Mouse (Mus musculus) spleen, adult 2 months (tissue): ENCODE measurements around the gene Ddi2. TPM values are rescaled to one million over a fixed set of nuclear protein-coding genes. Genes with fewer than 3 reads are reported as not detected.

Experiments
- DNase-seq, 2 experiments: peaks; one replicate each; pipeline versions ENCODE4 v3.0.0 to v3.0.0-alpha.2; 2012 to 2021; ENCODE audit warnings: low spot score in 2 of 2, low read depth in 1 of 2
- H3K27ac ChIP-seq: fragments of 200-500 bp; 2 replicates; pipeline ENCODE4 v1.5.1; 2012; ENCODE audit warnings: low read length, inconsistent platforms; ENCODE audit not compliant: insufficient read depth
- H3K27me3 ChIP-seq: fragments of 200-500 bp; 2 replicates; pipeline ENCODE4 v1.6.1; 2012; ENCODE audit warnings: mild to moderate bottlenecking, moderate library complexity, low read length, inconsistent platforms; ENCODE audit not compliant: control insufficient read depth, insufficient read depth
- H3K36me3 ChIP-seq: fragments of 200-500 bp; 2 replicates; pipeline ENCODE4 v1.6.1; 2012; ENCODE audit warnings: mild to moderate bottlenecking, low read length, inconsistent platforms; ENCODE audit not compliant: control insufficient read depth, insufficient read depth
- H3K4me1 ChIP-seq: fragments of 200-500 bp; 2 replicates; pipeline ENCODE4 v1.6.1; 2011; ENCODE audit warnings: inconsistent platforms; ENCODE audit not compliant: control insufficient read depth, insufficient read depth, insufficient read length
- H3K4me3 ChIP-seq: fragments of 200-500 bp; 2 replicates; pipeline ENCODE4 v1.5.1; 2011; ENCODE audit warnings: mild to moderate bottlenecking, inconsistent platforms; ENCODE audit not compliant: insufficient read depth, insufficient read length; ENCODE audit errors: extremely low read depth
- CTCF ChIP-seq: fragments of 200-500 bp; IDR thresholded peaks from 2 replicates; pipeline ENCODE4 v1.5.1; 2011; ENCODE audit warnings: mild to moderate bottlenecking, inconsistent platforms; ENCODE audit not compliant: insufficient read depth, insufficient read length, insufficient replicate concordance; ENCODE audit errors: extremely low read depth
- POLR2A ChIP-seq: fragments of 200-500 bp; IDR thresholded peaks from 2 replicates; pipeline ENCODE4 v1.6.1; 2011; ENCODE audit warnings: low read depth, low read length, inconsistent platforms
- WGBS: fragments of 180-500 bp; shearing (Covaris S2); methylation state at CpG from one replicate; pipeline ENCODE4 v1.1.7; 2018; 5-methylcytosine and 5-hydroxymethylcytosine counted together
- polyA plus RNA-seq: library from polyadenylated mRNA; depleted of rRNA; stranded (reverse); fragments of >200 nt; gene quantifications from 2 replicates; pipeline ENCODE4 v1.2.3, GENCODE M21; 2012; rRNA removed

Gene Ddi2
- polyA plus RNA-seq, 1 experiment, result 8.7 TPM

DNA sequence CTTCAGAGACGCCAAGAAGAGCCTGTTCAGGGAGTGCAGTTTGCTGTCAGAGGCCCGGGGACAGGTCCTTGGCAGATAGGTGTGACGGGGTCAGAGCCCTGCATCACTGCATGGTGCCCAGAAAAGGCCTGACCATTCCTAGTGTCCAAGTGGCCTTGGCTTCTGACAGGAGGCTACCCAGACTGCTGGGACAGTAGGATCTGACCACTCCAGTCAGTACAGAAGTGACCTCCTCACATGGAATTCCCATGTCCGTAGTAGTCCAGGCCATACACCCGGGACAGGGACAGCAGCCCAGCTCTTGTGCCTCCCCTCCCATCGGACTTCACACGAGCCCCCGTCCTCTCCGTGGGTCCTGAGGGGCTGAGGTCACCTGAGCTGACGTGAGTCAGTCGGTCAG, 93.2 kb downstream of the Ddi2 start:
- Histone ChIP-seq H3K4me3 (no peak overlapping the region), H3K27ac (no peak overlapping the region), H3K36me3 (peaks cover 50% of the 10 kb centered on the region), H3K27me3 (no peaks in the 10 kb centered on the region), H3K4me1 (peaks cover 5% of the 10 kb centered on the region; the same call in 1 of the 2 replicates)
- TF ChIP-seq CTCF, result no peak
- no peak for TF ChIP-seq POLR2A
- no peak for DNase-seq
- WGBS, result 97% methylated on average over 11 of the region's 11 CpGs

DNA sequence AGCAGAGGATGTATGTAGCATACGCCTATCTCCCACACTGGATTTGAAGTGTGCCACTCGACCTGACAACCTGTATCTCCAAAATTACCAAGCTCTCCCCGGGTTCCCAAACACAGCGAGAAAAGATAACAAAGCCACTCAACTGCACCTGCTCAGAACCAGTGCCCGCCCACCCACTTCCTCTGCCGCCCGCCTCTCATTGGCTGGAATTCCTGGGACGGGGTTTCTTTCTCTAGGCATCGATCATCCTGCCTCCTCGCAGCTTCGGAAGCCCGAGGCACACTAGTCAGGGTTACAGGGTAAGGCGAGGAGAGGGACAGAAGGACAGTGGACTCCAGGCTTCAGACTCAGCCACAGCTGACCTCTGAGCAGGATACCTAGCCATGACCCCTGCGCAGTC, 94.6 kb downstream of the Ddi2 start:
- H3K36me3 ChIP-seq, result peaks cover 46% of the 10 kb centered on the region
- 92% methylated on average over 14 of the region's 14 CpGs for WGBS
- no peak for DNase-seq

More for the DNA sequence above, 94.6 kb downstream of the Ddi2 start:
- Histone ChIP-seq H3K27me3 (no peaks in the 10 kb centered on the region), H3K4me1 (peaks cover 5% of the 10 kb centered on the region; the same call in 1 of the 2 replicates), H3K27ac (no peak overlapping the region), H3K4me3 (no peak overlapping the region)
- TF ChIP-seq POLR2A (no peak), CTCF (no peak)

Other genes starting within 250 kb of the Ddi2 start
- gene Spen, start 184.8 kb downstream of the Ddi2 start, polyA plus RNA-seq, result 28.2 and 34.1 TPM in 2 replicates
- gene Fblim1, start 117.3 kb downstream of the Ddi2 start, polyA plus RNA-seq, result 8.4 and 10.1 TPM in 2 replicates
- gene Tmem82, start 104.8 kb downstream of the Ddi2 start, polyA plus RNA-seq, result 0.56 and 0.86 TPM in 2 replicates
- gene Slc25a34, start 99.6 kb downstream of the Ddi2 start, polyA plus RNA-seq, result 0.34 and 0.43 TPM in 2 replicates
- 48.1 and 51.6 TPM in 2 replicates for gene Plekhm2, start 58.5 kb downstream of the Ddi2 start, polyA plus RNA-seq
- gene Rsc1a1, start 37.8 kb downstream of the Ddi2 start, polyA plus RNA-seq, result 4.4 and 9.2 TPM in 2 replicates
- 0.15 and 0.18 TPM in 2 replicates for gene Agmat, start 23.3 kb upstream of the Ddi2 start, polyA plus RNA-seq
- 6.6 and 8.0 TPM in 2 replicates for gene Dnajc16, start 67.5 kb upstream of the Ddi2 start, polyA plus RNA-seq
- gene Casp9, start 70.2 kb upstream of the Ddi2 start, polyA plus RNA-seq, result 18.4 and 25.1 TPM in 2 replicates
- gene Cela2a, start 102.7 kb upstream of the Ddi2 start, polyA plus RNA-seq, result 18,445 and 18,883 TPM in 2 replicates
- 84.6 and 1,887 TPM in 2 replicates for gene Ctrc, start 122.9 kb upstream of the Ddi2 start, polyA plus RNA-seq
- gene Efhd2, start 151.5 kb upstream of the Ddi2 start, polyA plus RNA-seq, result 108 and 129 TPM in 2 replicates